Comparison of ENCODE assay signal across 7 mouse cellular contexts in the genomic region with DNA sequence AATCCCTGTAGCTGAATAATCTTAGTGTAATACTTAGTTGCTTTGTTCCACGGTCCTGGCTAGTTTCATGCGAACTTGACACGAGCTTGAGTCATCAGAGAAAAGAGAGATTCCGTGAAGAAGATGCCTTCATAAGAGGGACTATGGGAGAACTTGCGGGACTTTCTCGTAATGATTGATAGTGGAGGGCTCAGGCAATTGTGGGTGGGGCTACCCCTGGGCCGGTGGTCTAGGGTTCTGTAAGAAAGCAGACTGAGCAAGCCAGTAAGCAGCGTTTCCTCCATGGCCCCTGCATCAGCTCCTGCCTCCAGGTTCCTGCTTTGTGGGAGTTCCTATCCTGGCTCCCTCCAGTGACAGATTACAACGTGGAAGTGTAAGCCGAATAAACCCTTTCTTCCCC. TPM values are rescaled to one million over a fixed set of nuclear protein-coding genes. Genes with fewer than 3 reads are reported as not detected.
DNase-seq lines count a peak whose midpoint lies in the region; ATAC-seq and TF ChIP-seq lines count a peak whose summit lies in the region.

No protein-coding gene starts in this region.

- no peak for ATAC-seq in hindbrain, embryonic 13.5 days (ENCODE audit: low FRiP score)
- no peak for ATAC-seq in midbrain, embryonic 14.5 days (ENCODE audit: low FRiP score, low TSS enrichment)

- H3K27ac ChIP-seq in kidney, adult 2 months (ENCODE audit: insufficient read depth, low read depth, low read length) = no peak overlapping the region
- H3K27ac ChIP-seq in embryonic facial prominence, embryonic 10.5 days (replicated peaks) = peak overlapping the region; percentile 87
- H3K27ac ChIP-seq in hindbrain, embryonic 13.5 days = no peak overlapping the region
- no peak overlapping the region for H3K27ac ChIP-seq in midbrain, embryonic 14.5 days (replicated peaks; ENCODE audit: low read depth, low read length)

- no peaks in the 10 kb centered on the region for H3K27me3 ChIP-seq in kidney, adult 2 months (replicated peaks; ENCODE audit: control insufficient read depth, insufficient read depth, low read length)
- H3K27me3 ChIP-seq in embryonic facial prominence, embryonic 10.5 days (replicated peaks; ENCODE audit: low read depth, poor library complexity, severe bottlenecking) = peaks cover 9% of the 10 kb centered on the region; the same call in 1 of the 2 replicates
- H3K27me3 ChIP-seq in hindbrain, embryonic 13.5 days = no peaks in the 10 kb centered on the region
- H3K27me3 ChIP-seq in midbrain, embryonic 14.5 days (ENCODE audit: control insufficient read depth, insufficient read depth, low read length) = no peaks in the 10 kb centered on the region

- no peak for TF ChIP-seq CTCF in kidney, adult 2 months (conservative IDR thresholded peaks at IDR 0.05; ENCODE audit: insufficient read depth, insufficient read length, low read depth, low read length)

- H3K4me3 ChIP-seq in kidney, adult 2 months (ENCODE audit: insufficient read depth, low read depth, low read length) = no peak overlapping the region
- peak overlapping the region; percentile 82 for H3K4me3 ChIP-seq in embryonic facial prominence, embryonic 10.5 days
- H3K4me3 ChIP-seq in hindbrain, embryonic 13.5 days = peak overlapping the region; percentile 59; the same call in 1 of the 2 replicates
- H3K4me3 ChIP-seq in midbrain, embryonic 14.5 days (replicated peaks; ENCODE audit: low read depth, low read length) = no peak overlapping the region

- peak; percentile 30 for DNase-seq in kidney, adult 9 months
- DNase-seq in kidney, adult 2 months = no peak
- no peak for DNase-seq in embryonic facial prominence, embryonic 10.5 days (ENCODE audit: low spot score)
- no peak for DNase-seq in midbrain, embryonic 14.5 days
- no peak for DNase-seq in Muller cell, postnatal 12 days (ENCODE audit: inconsistent ontology term)
- no peak for DNase-seq in right cerebral cortex, adult 18-20 months

- TF ChIP-seq POLR2A in kidney, adult 2 months (IDR thresholded peaks at IDR 0.05; ENCODE audit: low read depth, low read length) = no peak

- H3K4me2 ChIP-seq in hindbrain, embryonic 13.5 days = peak overlapping the region; percentile 71
- peak overlapping the region; percentile 77 for H3K4me2 ChIP-seq in midbrain, embryonic 14.5 days (ENCODE audit: low read length)

- H3K9ac ChIP-seq in hindbrain, embryonic 13.5 days = 0 out of 2 replicates have a peak overlapping the region, but pooled peaks have one; percentile 24
- no peak overlapping the region for H3K9ac ChIP-seq in midbrain, embryonic 14.5 days (replicated peaks; ENCODE audit: low read length)

- WGBS in kidney, adult 2 months = 27% methylated on average over 10 of the region's 10 CpGs
- 36% methylated on average over 10 of the region's 10 CpGs for WGBS in embryonic facial prominence, embryonic 10.5 days
- 31% methylated on average over 10 of the region's 10 CpGs for WGBS in hindbrain, embryonic 13.5 days
- 20% methylated on average over 10 of the region's 10 CpGs for WGBS in midbrain, embryonic 14.5 days

- no peaks in the 10 kb centered on the region for H3K36me3 ChIP-seq in kidney, adult 2 months (ENCODE audit: control insufficient read depth, insufficient read depth, low read length)
- H3K36me3 ChIP-seq in embryonic facial prominence, embryonic 10.5 days (replicated peaks) = peaks cover 13% of the 10 kb centered on the region
- H3K36me3 ChIP-seq in hindbrain, embryonic 13.5 days = no peaks in the 10 kb centered on the region
- H3K36me3 ChIP-seq in midbrain, embryonic 14.5 days (ENCODE audit: control insufficient read depth, insufficient read depth, low read length) = no peaks in the 10 kb centered on the region

- H3K9me3 ChIP-seq in embryonic facial prominence, embryonic 10.5 days = no peaks in the 10 kb centered on the region
- no peaks in the 10 kb centered on the region for H3K9me3 ChIP-seq in hindbrain, embryonic 13.5 days
- H3K9me3 ChIP-seq in midbrain, embryonic 14.5 days (ENCODE audit: control insufficient read depth, low read length) = no peaks in the 10 kb centered on the region

- 0 out of 2 replicates have a peak, but pooled peaks cover 2% of the 10 kb centered on the region for H3K4me1 ChIP-seq in kidney, adult 2 months (ENCODE audit: control insufficient read depth, insufficient read depth, low read length)
- peaks cover 14% of the 10 kb centered on the region for H3K4me1 ChIP-seq in embryonic facial prominence, embryonic 10.5 days
- H3K4me1 ChIP-seq in hindbrain, embryonic 13.5 days (replicated peaks) = peaks cover 26% of the 10 kb centered on the region
- peaks cover 6% of the 10 kb centered on the region for H3K4me1 ChIP-seq in midbrain, embryonic 14.5 days (ENCODE audit: control insufficient read depth, insufficient read depth, low read length)

RNA-seq across cellular contexts. Expression of a gene that starts 0.8 kb away (rescaled TPM):
- polyA plus RNA-seq in kidney, adult 2 months (2012; rRNA removed) = 2.3 and 2.6 TPM in 2 replicates
- 7.1 and 7.8 TPM in 2 replicates for polyA plus RNA-seq in embryonic facial prominence, embryonic 10.5 days (2016; fragmentation: Nextera tagmentation; extraction: Ambion mirVana)
- polyA plus RNA-seq in hindbrain, embryonic 13.5 days (2015; fragmentation: Nextera tagmentation; extraction: Ambion mirVana) = 4.6 and 5.9 TPM in 2 replicates
- polyA plus RNA-seq in midbrain, embryonic 14.5 days (2014; fragmentation: Nextera tagmentation; extraction: Ambion mirVana) = 3.2 and 3.7 TPM in 2 replicates

RNA-seq across cellular contexts. Expression of a gene that starts 7.7 kb away (rescaled TPM):
- 14.3 and 16.1 TPM in 2 replicates for polyA plus RNA-seq in kidney, adult 2 months (2012; rRNA removed)
- 0.41 and 0.60 TPM in 2 replicates for polyA plus RNA-seq in embryonic facial prominence, embryonic 10.5 days (2016; fragmentation: Nextera tagmentation; extraction: Ambion mirVana)
- polyA plus RNA-seq in hindbrain, embryonic 13.5 days (2015; fragmentation: Nextera tagmentation; extraction: Ambion mirVana) = 1.3 and 1.4 TPM in 2 replicates
- polyA plus RNA-seq in midbrain, embryonic 14.5 days (2014; fragmentation: Nextera tagmentation; extraction: Ambion mirVana) = 0.61 and 1.2 TPM in 2 replicates

RNA-seq across cellular contexts. Expression of a gene that starts 43.8 kb away (rescaled TPM):
- polyA plus RNA-seq in kidney, adult 2 months (2012; rRNA removed) = 64.6 and 69.5 TPM in 2 replicates
- polyA plus RNA-seq in embryonic facial prominence, embryonic 10.5 days (2016; fragmentation: Nextera tagmentation; extraction: Ambion mirVana) = 69.5 and 84.4 TPM in 2 replicates
- 31.3 and 35.8 TPM in 2 replicates for polyA plus RNA-seq in hindbrain, embryonic 13.5 days (2015; fragmentation: Nextera tagmentation; extraction: Ambion mirVana)
- 48.4 and 54.2 TPM in 2 replicates for polyA plus RNA-seq in midbrain, embryonic 14.5 days (2014; fragmentation: Nextera tagmentation; extraction: Ambion mirVana)

Comparison
In these comparisons a context has a peak if more than half of its experiments do, and no peak if none do; other contexts are left out.
1. H3K4me3 ChIP-seq: peak in embryonic facial prominence, embryonic 10.5 days (single experiment) and hindbrain, embryonic 13.5 days (single experiment); none in kidney, adult 2 months (single experiment) and midbrain, embryonic 14.5 days (single experiment).